Mouse (Mus musculus): ENCODE measurements around the gene Zbtb41. TPM values are rescaled to one million over a fixed set of nuclear protein-coding genes. Genes with fewer than 3 reads are reported as not detected.
"Not testable (repeated sequence)": the region's sequence is repeated elsewhere in the genome, so short reads cannot be mapped to it uniquely, and the experiment has no call there.

Gene Zbtb41
- polyA plus RNA-seq, 1 experiment from 2014 or later = 10.6 TPM

- peak overlapping the region; percentile 98 for H3K27ac ChIP-seq (replicated peaks)
- peaks cover 48% of the 10 kb centered on the region for H3K4me1 ChIP-seq
- 42% methylated on average over 10 of the region's 10 CpGs for WGBS
- peak overlapping the region; percentile 89 for H3K4me3 ChIP-seq
- DNase-seq (ENCODE audit: low spot score) = no peak
- no peaks in the 10 kb centered on the region for H3K9me3 ChIP-seq (replicated peaks)
- peaks cover 16% of the 10 kb centered on the region for H3K36me3 ChIP-seq
- no peaks in the 10 kb centered on the region for H3K27me3 ChIP-seq (ENCODE audit: low read depth, poor library complexity, severe bottlenecking)
These were observed 853 bp downstream of the Zbtb41 start for GRCm38 (mm10) chr1:139422941-139423340.

- WGBS = 70% methylated on average over 10 of the region's 10 CpGs
- H3K4me1 ChIP-seq = peaks cover 48% of the 10 kb centered on the region
- H3K27ac ChIP-seq (replicated peaks) = no peak overlapping the region
- DNase-seq (ENCODE audit: low spot score) = no peak
- no peaks in the 10 kb centered on the region for H3K27me3 ChIP-seq (ENCODE audit: low read depth, poor library complexity, severe bottlenecking)
- peak overlapping the region; percentile 89 for H3K4me3 ChIP-seq
- H3K36me3 ChIP-seq = peaks cover 18% of the 10 kb centered on the region
- H3K9me3 ChIP-seq (replicated peaks) = no peaks in the 10 kb centered on the region
These were observed 1.8 kb downstream of the Zbtb41 start for GRCm38 (mm10) chr1:139423931-139424330.

GRCm38 (mm10) chr1:139425006-139425405 lies 2.9 kb downstream of the Zbtb41 start:
- Histone ChIP-seq H3K9me3 (replicated peaks) (no peaks in the 10 kb centered on the region), H3K27ac (replicated peaks) (peak overlapping the region; percentile 49), H3K4me3 (peak overlapping the region; percentile 89), H3K27me3 (ENCODE audit: low read depth, poor library complexity, severe bottlenecking) (no peaks in the 10 kb centered on the region), H3K4me1 (peaks cover 48% of the 10 kb centered on the region), H3K36me3 (peaks cover 29% of the 10 kb centered on the region)
- DNase-seq (ENCODE audit: low spot score) = no peak
- 66% methylated on average over 3 of the region's 3 CpGs for WGBS

- Histone ChIP-seq H3K4me1 (no peaks in the 10 kb centered on the region), H3K9me3 (replicated peaks) (no peaks in the 10 kb centered on the region), H3K36me3 (peaks cover 95% of the 10 kb centered on the region), H3K4me3 (no peak overlapping the region), H3K27me3 (ENCODE audit: low read depth, poor library complexity, severe bottlenecking) (no peaks in the 10 kb centered on the region), H3K27ac (replicated peaks) (no peak overlapping the region)
- DNase-seq (ENCODE audit: low spot score) = peak; percentile 28
These were observed 16.3 kb downstream of the Zbtb41 start for GRCm38 (mm10) chr1:139438373-139438772.

GRCm38 (mm10) chr1:139443103-139443502 lies 21.0 kb downstream of the Zbtb41 start:
- WGBS = 94% methylated on average over 9 of the region's 9 CpGs
- H3K27ac ChIP-seq (replicated peaks); H3K9me3 ChIP-seq (replicated peaks); H3K27me3 ChIP-seq (ENCODE audit: low read depth, poor library complexity, severe bottlenecking); H3K4me3 ChIP-seq; H3K4me1 ChIP-seq; DNase-seq (ENCODE audit: low spot score): not testable (repeated sequence)
- peaks cover 91% of the 10 kb centered on the region for H3K36me3 ChIP-seq

- peak; percentile 93 for DNase-seq (ENCODE audit: low spot score)
- Histone ChIP-seq H3K27ac (replicated peaks) (peak within 1 kb of the TSS; percentile 96), H3K27me3 (ENCODE audit: low read depth, poor library complexity, severe bottlenecking) (no peaks in the 10 kb centered on the region), H3K4me3 (peak within 1 kb of the TSS; percentile 94), H3K36me3 (peaks cover 27% of the 10 kb centered on the region), H3K9me3 (replicated peaks) (no peaks in the 10 kb centered on the region), H3K4me1 (peaks cover 27% of the 10 kb centered on the region)
- under 1% methylated on average over 65 of the region's 65 CpGs for WGBS
These were observed 32.5 kb downstream of the Zbtb41 start, which contains the start of gene Aspm for GRCm38 (mm10) chr1:139454340-139455225. Gene Aspm, plus strand, starts transcription at chr1:139454772.

GRCm38 (mm10) chr1:139455226-139455869 lies 33.3 kb downstream of the Zbtb41 start:
- Histone ChIP-seq H3K4me3 (peak overlapping the region; percentile 94), H3K9me3 (replicated peaks) (no peaks in the 10 kb centered on the region), H3K4me1 (peaks cover 32% of the 10 kb centered on the region), H3K27ac (replicated peaks) (peak overlapping the region; percentile 96), H3K36me3 (peaks cover 35% of the 10 kb centered on the region), H3K27me3 (ENCODE audit: low read depth, poor library complexity, severe bottlenecking) (no peaks in the 10 kb centered on the region)
- peak; percentile 61 for DNase-seq (ENCODE audit: low spot score)
- 4% methylated on average over 17 of the region's 17 CpGs for WGBS

GRCm38 (mm10) chr1:139460807-139461206 lies 38.7 kb downstream of the Zbtb41 start:
- Histone ChIP-seq H3K4me1 (peaks cover 26% of the 10 kb centered on the region), H3K4me3 (no peak overlapping the region), H3K9me3 (replicated peaks) (no peaks in the 10 kb centered on the region), H3K27ac (replicated peaks) (no peak overlapping the region), H3K27me3 (ENCODE audit: low read depth, poor library complexity, severe bottlenecking) (no peaks in the 10 kb centered on the region), H3K36me3 (peaks cover 90% of the 10 kb centered on the region)
- no peak for DNase-seq (ENCODE audit: low spot score)
- WGBS = 85% methylated on average over 5 of the region's 5 CpGs

GRCm38 (mm10) chr1:139465936-139466335 lies 43.8 kb downstream of the Zbtb41 start:
- Histone ChIP-seq H3K36me3 (peaks cover 96% of the 10 kb centered on the region), H3K27ac (replicated peaks) (no peak overlapping the region), H3K4me1 (peaks cover 1% of the 10 kb centered on the region), H3K27me3 (ENCODE audit: low read depth, poor library complexity, severe bottlenecking) (no peaks in the 10 kb centered on the region), H3K4me3 (no peak overlapping the region), H3K9me3 (replicated peaks) (no peaks in the 10 kb centered on the region)
- DNase-seq (ENCODE audit: low spot score) = no peak
- 95% methylated on average over 11 of the region's 11 CpGs for WGBS

GRCm38 (mm10) chr1:139478898-139479297 lies 56.8 kb downstream of the Zbtb41 start:
- H3K27ac ChIP-seq (replicated peaks) = no peak overlapping the region
- peaks cover 99% of the 10 kb centered on the region for H3K36me3 ChIP-seq
- no peaks in the 10 kb centered on the region for H3K9me3 ChIP-seq (replicated peaks)
- H3K4me3 ChIP-seq = no peak overlapping the region
- no peaks in the 10 kb centered on the region for H3K27me3 ChIP-seq (ENCODE audit: low read depth, poor library complexity, severe bottlenecking)
- WGBS = 96% methylated on average over 11 of the region's 11 CpGs
- no peaks in the 10 kb centered on the region for H3K4me1 ChIP-seq
- no peak for DNase-seq (ENCODE audit: low spot score)

- no peaks in the 10 kb centered on the region for H3K27me3 ChIP-seq (ENCODE audit: low read depth, poor library complexity, severe bottlenecking)
- H3K4me1 ChIP-seq = no peaks in the 10 kb centered on the region
- no peaks in the 10 kb centered on the region for H3K9me3 ChIP-seq (replicated peaks)
- DNase-seq (ENCODE audit: low spot score) = no peak
- peaks cover 99% of the 10 kb centered on the region for H3K36me3 ChIP-seq
- no peak overlapping the region for H3K27ac ChIP-seq (replicated peaks)
- WGBS = 94% methylated on average over 8 of the region's 8 CpGs
- H3K4me3 ChIP-seq = no peak overlapping the region
These were observed 58.2 kb downstream of the Zbtb41 start for GRCm38 (mm10) chr1:139480246-139480645.

GRCm38 (mm10) chr1:139481146-139481545 lies 59.1 kb downstream of the Zbtb41 start:
- 90% methylated on average over 4 of the region's 4 CpGs for WGBS
- peaks cover 99% of the 10 kb centered on the region for H3K36me3 ChIP-seq

GRCm38 (mm10) chr1:139494630-139495029 lies 72.5 kb downstream of the Zbtb41 start:
- H3K4me1 ChIP-seq = no peaks in the 10 kb centered on the region
- no peak for DNase-seq (ENCODE audit: low spot score)
- peaks cover 65% of the 10 kb centered on the region for H3K36me3 ChIP-seq
- H3K27me3 ChIP-seq (ENCODE audit: low read depth, poor library complexity, severe bottlenecking) = no peaks in the 10 kb centered on the region
- no peak overlapping the region for H3K4me3 ChIP-seq
- WGBS = 88% methylated on average over 3 of the region's 3 CpGs
- H3K9me3 ChIP-seq (replicated peaks) = no peaks in the 10 kb centered on the region
- H3K27ac ChIP-seq (replicated peaks) = no peak overlapping the region

More at GRCm38 (mm10) chr1:139481146-139481545, 59.1 kb downstream of the Zbtb41 start:
- H3K27ac ChIP-seq (replicated peaks) = no peak overlapping the region
- no peak overlapping the region for H3K4me3 ChIP-seq
- H3K9me3 ChIP-seq (replicated peaks) = no peaks in the 10 kb centered on the region
- DNase-seq (ENCODE audit: low spot score) = no peak
- no peaks in the 10 kb centered on the region for H3K27me3 ChIP-seq (ENCODE audit: low read depth, poor library complexity, severe bottlenecking)
- no peaks in the 10 kb centered on the region for H3K4me1 ChIP-seq
